Mouse (Mus musculus): Measurements from ENCODE around the gene Eya2. TPM values are rescaled to one million over a fixed set of nuclear protein-coding genes. Genes with fewer than 3 reads are reported as not detected.

Eya2 gene
- polyA plus RNA-seq, 1 experiment from 2014 or later, result 3.5 TPM

- 52% methylated on average over 14 of the region's 14 CpGs for WGBS
- no peak overlapping the region for H3K4me2 ChIP-seq (ENCODE audit: low read length)
- no peaks in the 10 kb centered on the region for H3K36me3 ChIP-seq (ENCODE audit: control insufficient read depth, insufficient read depth)
- peaks cover 23% of the 10 kb centered on the region for H3K4me1 ChIP-seq (replicated peaks; ENCODE audit: control insufficient read depth, insufficient read depth, low read length)
- H3K27me3 ChIP-seq (replicated peaks; ENCODE audit: control insufficient read depth, insufficient read depth, low read length), result no peaks in the 10 kb centered on the region
- H3K27ac ChIP-seq (ENCODE audit: low read length), result no peak overlapping the region
- no peak overlapping the region for H3K4me3 ChIP-seq (replicated peaks; ENCODE audit: low read length)
- no peaks in the 10 kb centered on the region for H3K9me3 ChIP-seq (ENCODE audit: control insufficient read depth, low read length)
- ATAC-seq, result no peak
- H3K9ac ChIP-seq (replicated peaks; ENCODE audit: low read depth, low read length), result no peak overlapping the region
Observed at GRCm38 (mm10) chr2:165653001-165653921, 58.4 kb downstream of the Eya2 start.

GRCm38 (mm10) chr2:165654151-165654550 lies 59.3 kb downstream of the Eya2 start:
- H3K36me3 ChIP-seq (ENCODE audit: control insufficient read depth, insufficient read depth), result no peaks in the 10 kb centered on the region
- no peaks in the 10 kb centered on the region for H3K9me3 ChIP-seq (ENCODE audit: control insufficient read depth, low read length)
- H3K27me3 ChIP-seq (replicated peaks; ENCODE audit: control insufficient read depth, insufficient read depth, low read length), result no peaks in the 10 kb centered on the region
- H3K9ac ChIP-seq (replicated peaks; ENCODE audit: low read depth, low read length), result no peak overlapping the region
- 62% methylated on average over 9 of the region's 9 CpGs for WGBS
- H3K4me3 ChIP-seq (replicated peaks; ENCODE audit: low read length), result no peak overlapping the region
- H3K27ac ChIP-seq (ENCODE audit: low read length), result no peak overlapping the region
- peaks cover 23% of the 10 kb centered on the region for H3K4me1 ChIP-seq (replicated peaks; ENCODE audit: control insufficient read depth, insufficient read depth, low read length)
- ATAC-seq, result no peak
- no peak overlapping the region for H3K4me2 ChIP-seq (ENCODE audit: low read length)

GRCm38 (mm10) chr2:165654696-165655491 lies 60.1 kb downstream of the Eya2 start:
- Histone ChIP-seq H3K36me3 (ENCODE audit: control insufficient read depth, insufficient read depth) (no peaks in the 10 kb centered on the region), H3K4me2 (ENCODE audit: low read length) (no peak overlapping the region), H3K4me3 (replicated peaks; ENCODE audit: low read length) (no peak overlapping the region), H3K4me1 (replicated peaks; ENCODE audit: control insufficient read depth, insufficient read depth, low read length) (peaks cover 23% of the 10 kb centered on the region), H3K27ac (ENCODE audit: low read length) (no peak overlapping the region), H3K9ac (replicated peaks; ENCODE audit: low read depth, low read length) (no peak overlapping the region), H3K27me3 (replicated peaks; ENCODE audit: control insufficient read depth, insufficient read depth, low read length) (no peaks in the 10 kb centered on the region), H3K9me3 (ENCODE audit: control insufficient read depth, low read length) (no peaks in the 10 kb centered on the region)
- ATAC-seq, result no peak
- 83% methylated on average over 10 of the region's 10 CpGs for WGBS

- no peak overlapping the region for H3K27ac ChIP-seq (ENCODE audit: low read length)
- H3K9ac ChIP-seq (replicated peaks; ENCODE audit: low read depth, low read length), result no peak overlapping the region
- H3K4me3 ChIP-seq (replicated peaks; ENCODE audit: low read length), result no peak overlapping the region
- H3K9me3 ChIP-seq (ENCODE audit: control insufficient read depth, low read length), result no peaks in the 10 kb centered on the region
- 0 out of 2 replicates have a peak, but pooled peaks have one; percentile 23 for ATAC-seq
- no peak overlapping the region for H3K4me2 ChIP-seq (ENCODE audit: low read length)
- no peaks in the 10 kb centered on the region for H3K27me3 ChIP-seq (replicated peaks; ENCODE audit: control insufficient read depth, insufficient read depth, low read length)
- WGBS, result 52% methylated on average over 4 of the region's 4 CpGs
- no peaks in the 10 kb centered on the region for H3K36me3 ChIP-seq (ENCODE audit: control insufficient read depth, insufficient read depth)
- peaks cover 23% of the 10 kb centered on the region for H3K4me1 ChIP-seq (replicated peaks; ENCODE audit: control insufficient read depth, insufficient read depth, low read length)
Observed at GRCm38 (mm10) chr2:165656541-165656940, 61.7 kb downstream of the Eya2 start.

DNA sequence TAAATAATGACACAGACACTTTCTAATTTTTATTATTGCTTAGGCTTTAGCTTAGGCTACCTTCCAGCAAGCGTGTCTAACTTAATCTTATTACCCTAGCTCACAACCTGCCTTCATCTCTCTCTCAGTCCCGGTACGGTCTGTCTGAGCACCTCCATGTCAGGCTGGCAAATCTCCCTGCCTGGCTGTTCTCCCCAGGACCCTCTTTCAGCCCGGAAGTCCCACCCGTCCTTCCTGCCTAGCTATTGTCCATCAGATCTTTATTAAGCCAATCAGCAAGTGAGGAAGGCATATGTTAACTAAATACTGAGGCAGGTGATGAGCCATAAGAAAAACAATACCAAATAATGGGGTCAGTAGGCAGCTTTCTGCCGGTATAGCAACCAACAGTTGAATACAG lies 62.1 kb downstream of the Eya2 start:
- H3K4me1 ChIP-seq (replicated peaks; ENCODE audit: control insufficient read depth, insufficient read depth, low read length), result peaks cover 23% of the 10 kb centered on the region
- no peaks in the 10 kb centered on the region for H3K27me3 ChIP-seq (replicated peaks; ENCODE audit: control insufficient read depth, insufficient read depth, low read length)
- 0 out of 2 replicates have a peak, but pooled peaks have one; percentile 4 for ATAC-seq
- no peaks in the 10 kb centered on the region for H3K9me3 ChIP-seq (ENCODE audit: control insufficient read depth, low read length)
- H3K27ac ChIP-seq (ENCODE audit: low read length), result peak overlapping the region; percentile 3; the same call in 1 of the 2 replicates
- H3K9ac ChIP-seq (replicated peaks; ENCODE audit: low read depth, low read length), result no peak overlapping the region
- WGBS, result 55% methylated on average over 6 of the region's 6 CpGs
- H3K4me2 ChIP-seq (ENCODE audit: low read length), result no peak overlapping the region
- H3K4me3 ChIP-seq (replicated peaks; ENCODE audit: low read length), result no peak overlapping the region
- H3K36me3 ChIP-seq (ENCODE audit: control insufficient read depth, insufficient read depth), result no peaks in the 10 kb centered on the region

GRCm38 (mm10) chr2:165659552-165659951 lies 64.7 kb downstream of the Eya2 start:
- Histone ChIP-seq H3K9ac (replicated peaks; ENCODE audit: low read depth, low read length) (no peak overlapping the region), H3K27me3 (replicated peaks; ENCODE audit: control insufficient read depth, insufficient read depth, low read length) (no peaks in the 10 kb centered on the region), H3K4me1 (replicated peaks; ENCODE audit: control insufficient read depth, insufficient read depth, low read length) (peaks cover 12% of the 10 kb centered on the region), H3K27ac (ENCODE audit: low read length) (no peak overlapping the region), H3K4me3 (replicated peaks; ENCODE audit: low read length) (no peak overlapping the region), H3K9me3 (ENCODE audit: control insufficient read depth, low read length) (no peaks in the 10 kb centered on the region), H3K36me3 (ENCODE audit: control insufficient read depth, insufficient read depth) (no peaks in the 10 kb centered on the region), H3K4me2 (ENCODE audit: low read length) (no peak overlapping the region)
- ATAC-seq, result no peak
- WGBS, result 83% methylated on average over 5 of the region's 5 CpGs

GRCm38 (mm10) chr2:165663266-165663665 lies 68.4 kb downstream of the Eya2 start:
- Histone ChIP-seq H3K9me3 (ENCODE audit: control insufficient read depth, low read length) (no peaks in the 10 kb centered on the region), H3K4me3 (replicated peaks; ENCODE audit: low read length) (no peak overlapping the region), H3K27ac (ENCODE audit: low read length) (no peak overlapping the region), H3K4me2 (ENCODE audit: low read length) (no peak overlapping the region), H3K9ac (replicated peaks; ENCODE audit: low read depth, low read length) (no peak overlapping the region), H3K27me3 (replicated peaks; ENCODE audit: control insufficient read depth, insufficient read depth, low read length) (no peaks in the 10 kb centered on the region), H3K36me3 (ENCODE audit: control insufficient read depth, insufficient read depth) (no peaks in the 10 kb centered on the region), H3K4me1 (replicated peaks; ENCODE audit: control insufficient read depth, insufficient read depth, low read length) (no peaks in the 10 kb centered on the region)
- 82% methylated on average over 7 of the region's 7 CpGs for WGBS
- no peak for ATAC-seq

GRCm38 (mm10) chr2:165664648-165665047 lies 69.8 kb downstream of the Eya2 start:
- H3K4me1 ChIP-seq (replicated peaks; ENCODE audit: control insufficient read depth, insufficient read depth, low read length), result no peaks in the 10 kb centered on the region
- H3K36me3 ChIP-seq (ENCODE audit: control insufficient read depth, insufficient read depth), result no peaks in the 10 kb centered on the region
- H3K4me2 ChIP-seq (ENCODE audit: low read length), result no peak overlapping the region
- no peaks in the 10 kb centered on the region for H3K27me3 ChIP-seq (replicated peaks; ENCODE audit: control insufficient read depth, insufficient read depth, low read length)
- no peak overlapping the region for H3K27ac ChIP-seq (ENCODE audit: low read length)
- no peak overlapping the region for H3K4me3 ChIP-seq (replicated peaks; ENCODE audit: low read length)
- ATAC-seq, result no peak
- no peaks in the 10 kb centered on the region for H3K9me3 ChIP-seq (ENCODE audit: control insufficient read depth, low read length)
- 80% methylated on average over 7 of the region's 7 CpGs for WGBS
- H3K9ac ChIP-seq (replicated peaks; ENCODE audit: low read depth, low read length), result no peak overlapping the region

- H3K27me3 ChIP-seq (replicated peaks; ENCODE audit: control insufficient read depth, insufficient read depth, low read length), result no peaks in the 10 kb centered on the region
- no peaks in the 10 kb centered on the region for H3K36me3 ChIP-seq (ENCODE audit: control insufficient read depth, insufficient read depth)
- 37% methylated on average over 5 of the region's 5 CpGs for WGBS
- H3K9me3 ChIP-seq (ENCODE audit: control insufficient read depth, low read length), result no peaks in the 10 kb centered on the region
- H3K4me3 ChIP-seq (replicated peaks; ENCODE audit: low read length), result no peak overlapping the region
- H3K4me2 ChIP-seq (ENCODE audit: low read length), result no peak overlapping the region
- H3K4me1 ChIP-seq (replicated peaks; ENCODE audit: control insufficient read depth, insufficient read depth, low read length), result no peaks in the 10 kb centered on the region
- no peak for ATAC-seq
- H3K27ac ChIP-seq (ENCODE audit: low read length), result no peak overlapping the region
- no peak overlapping the region for H3K9ac ChIP-seq (replicated peaks; ENCODE audit: low read depth, low read length)
Observed at GRCm38 (mm10) chr2:165665176-165665575, 70.3 kb downstream of the Eya2 start.
